Mouse (Mus musculus) MEL (cell line): Measurements from ENCODE around the gene Vps13d.

ENCODE experiments used
- CHD2 ChIP-seq: IDR thresholded peaks from 2 replicates; pipeline ENCODE4 v1.6.1; 2011; ENCODE audit warnings: low read length, improper control_type of control experiment
- CTCF ChIP-seq, 3 experiments: IDR thresholded peaks in 2 of 3; conservative IDR thresholded peaks in 1 of 3; 2 replicates each; pipeline ENCODE4 v1.5.1; 2011 to 2012; ENCODE audit warnings: low read length in 3 of 3, low read depth in 2 of 3, mild to moderate bottlenecking in 2 of 3, improper control_type of control experiment in 1 of 3, inconsistent platforms in 1 of 3, mixed read lengths in 1 of 3, moderate library complexity in 1 of 3; ENCODE audit not compliant: control insufficient read depth in 1 of 3, insufficient read depth in 1 of 3, poor library complexity in 1 of 3, severe bottlenecking in 1 of 3
- GABPA ChIP-seq: IDR thresholded peaks from 2 replicates; pipeline ENCODE4 v1.6.1; 2012; ENCODE audit warnings: low read depth, mild to moderate bottlenecking, inconsistent platforms, low read length, improper control_type of control experiment, moderate library complexity
- KAT2A ChIP-seq: conservative IDR thresholded peaks from 2 replicates; pipeline ENCODE4 v1.6.1; 2012; ENCODE audit warnings: low read depth, low read length, improper control_type of control experiment, inconsistent platforms
- MAFK ChIP-seq: IDR thresholded peaks from 2 replicates; pipeline ENCODE4 v1.6.1; 2011; ENCODE audit warnings: low read depth, mild to moderate bottlenecking, low read length, improper control_type of control experiment, borderline replicate concordance
- MAZ ChIP-seq: IDR thresholded peaks from 2 replicates; pipeline ENCODE4 v1.6.1; 2012; ENCODE audit warnings: low read depth, mild to moderate bottlenecking, inconsistent platforms, low read length, improper control_type of control experiment
- NELFE ChIP-seq: IDR thresholded peaks from 2 replicates; pipeline ENCODE4 v1.6.1; 2011; ENCODE audit warnings: low read depth, low read length, improper control_type of control experiment
- POLR2A ChIP-seq, 2 experiments: IDR thresholded peaks; 2 replicates each; pipeline ENCODE4 v1.6.1; 2011 to 2012; ENCODE audit warnings: low read length in 2 of 2, mild to moderate bottlenecking in 2 of 2, control low read depth in 1 of 2, improper control_type of control experiment in 1 of 2, low read depth in 1 of 2, moderate library complexity in 1 of 2; ENCODE audit not compliant: control insufficient read depth in 1 of 2, insufficient read depth in 1 of 2, poor library complexity in 1 of 2
- TAL1 ChIP-seq: IDR thresholded peaks from 2 replicates; pipeline ENCODE4 v1.6.1; 2012; ENCODE audit warnings: mild to moderate bottlenecking, inconsistent platforms, low read length, moderate library complexity, mixed read lengths

GRCm38 (mm10) chr4:145104917-145105316, 89.9 kb downstream of the Vps13d start:
- TF ChIP-seq MAFK: no peak
- no peak for TF ChIP-seq MAZ
- TF ChIP-seq POLR2A (IDR thresholded peaks at IDR 0.05; ENCODE audit: control insufficient read depth in 1 of 2, insufficient read depth in 1 of 2, low read depth in 1 of 2, low read length in 2 of 2, poor library complexity in 1 of 2): no peak
- no peak for TF ChIP-seq CTCF (IDR thresholded peaks at IDR 0.05 in 2 of 3, conservative IDR thresholded peaks at IDR 0.05 in 1 of 3; ENCODE audit: control insufficient read depth in 1 of 3, insufficient read depth in 1 of 3, low read depth in 2 of 3, low read length in 3 of 3, poor library complexity in 1 of 3, severe bottlenecking in 1 of 3)
- TF ChIP-seq KAT2A: no peak
- no peak for TF ChIP-seq CHD2
- TF ChIP-seq NELFE: no peak
- no peak for TF ChIP-seq TAL1
- no peak for TF ChIP-seq GABPA
